Mouse (Mus musculus) stomach, postnatal 0 days (tissue): ENCODE results near the gene Phactr1. TPM values are rescaled to one million over a fixed set of nuclear protein-coding genes. Genes with fewer than 3 reads are reported as not detected.

Experiments used
- ATAC-seq: fragments of 200-750 bp; cut with Nextera tagmentation; 2 replicates; pipeline ENCODE4 v1.8.0; 2017; ENCODE audit not compliant: low FRiP score, low TSS enrichment
- DNase-seq: peaks from one replicate; pipeline ENCODE4 v3.0.0-alpha.2; 2016; ENCODE audit warnings: low spot score
- H3K27ac ChIP-seq: fragments of 300-500 bp; sonication (generic); replicated peaks from 2 replicates; pipeline ENCODE4 v1.5.1; 2014; ENCODE audit warnings: mild to moderate bottlenecking, control low read depth
- H3K27me3 ChIP-seq: fragments of 300-500 bp; sonication (generic); 2 replicates; pipeline ENCODE4 v1.6.1; 2014; ENCODE audit warnings: low read length; ENCODE audit not compliant: control insufficient read depth, insufficient read depth
- H3K36me3 ChIP-seq: fragments of 300-500 bp; sonication (generic); 2 replicates; pipeline ENCODE4 v1.6.1; 2014; ENCODE audit warnings: low read length, mixed read lengths; ENCODE audit not compliant: control insufficient read depth, insufficient read depth
- H3K4me1 ChIP-seq: fragments of 300-500 bp; sonication (generic); replicated peaks from 2 replicates; pipeline ENCODE4 v1.6.1; 2014; ENCODE audit warnings: antibody characterized with exemption; ENCODE audit not compliant: control insufficient read depth, insufficient read depth
- H3K4me2 ChIP-seq: fragments of 300-500 bp; sonication (generic); replicated peaks from 2 replicates; pipeline ENCODE4 v1.6.1; 2014; ENCODE audit warnings: low read depth, mild to moderate bottlenecking, control low read depth, moderate library complexity
- H3K4me3 ChIP-seq: fragments of 300-500 bp; sonication (generic); 2 replicates; pipeline ENCODE4 v1.5.1; 2014; ENCODE audit warnings: low read depth, low read length, control low read depth
- H3K9ac ChIP-seq: fragments of 300-500 bp; sonication (generic); 2 replicates; pipeline ENCODE4 v1.6.1; 2014; ENCODE audit warnings: mild to moderate bottlenecking, low read length, control low read depth, mixed read lengths
- H3K9me3 ChIP-seq: fragments of 300-500 bp; sonication (generic); 2 replicates; pipeline ENCODE4 v1.6.1; 2016; ENCODE audit warnings: low read length; ENCODE audit not compliant: control insufficient read depth
- CTCF ChIP-seq: IDR thresholded peaks from 2 replicates; pipeline ENCODE4 v1.5.1; 2016; ENCODE audit warnings: antibody characterized with exemption, low read depth, mild to moderate bottlenecking, moderate library complexity
- EP300 ChIP-seq: optimal IDR thresholded peaks from 2 replicates; pipeline ENCODE3; 2016; ENCODE audit warnings: antibody characterized with exemption
- WGBS: fragments of 180-500 bp; shearing (Covaris S2); extraction: QIAGEN DNeasy Blood & Tissue Kit; methylation state at CpG from one replicate; pipeline ENCODE4 v1.1.7; 2014; 5-methylcytosine and 5-hydroxymethylcytosine counted together
- polyA plus RNA-seq: library from polyadenylated mRNA; unstranded; fragments of >200 nt; fragmentation: Nextera tagmentation; extraction: Ambion mirVana; gene quantifications from 2 replicates; pipeline ENCODE4 v1.2.1, GENCODE M21; 2015

The Phactr1 gene
- polyA plus RNA-seq, 1 experiment from 2014 or later = 5.6 TPM

DNA sequence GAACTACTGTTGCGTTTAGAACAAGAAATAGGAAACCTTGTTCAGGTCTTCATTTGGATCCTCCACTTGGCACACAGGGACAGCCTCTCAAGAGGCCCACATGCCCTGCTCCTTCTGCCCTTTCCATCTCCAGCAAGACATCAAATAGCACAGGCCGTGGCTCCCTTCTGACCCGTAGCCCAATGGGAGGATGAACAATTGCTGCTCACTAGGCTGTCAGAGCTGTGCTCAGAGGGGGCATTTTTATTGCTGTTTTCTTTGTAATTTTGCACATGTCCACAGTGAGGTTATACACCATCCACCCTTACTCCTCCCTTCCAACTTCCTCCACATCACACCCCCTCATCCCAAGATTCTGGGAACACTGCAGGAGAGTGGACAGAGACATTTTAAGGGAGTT is 269.6 kb downstream of the Phactr1 start:
- Histone ChIP-seq H3K27ac (no peak overlapping the region), H3K4me1 (no peaks in the 10 kb centered on the region), H3K9ac (no peak overlapping the region), H3K36me3 (no peaks in the 10 kb centered on the region), H3K4me2 (no peak overlapping the region), H3K4me3 (no peak overlapping the region), H3K9me3 (no peaks in the 10 kb centered on the region), H3K27me3 (no peaks in the 10 kb centered on the region)
- DNase-seq (no peak), ATAC-seq (no peak)
- TF ChIP-seq CTCF (no peak), EP300 (no peak)
- WGBS = 89% methylated on average over 3 of the region's 3 CpGs

DNA sequence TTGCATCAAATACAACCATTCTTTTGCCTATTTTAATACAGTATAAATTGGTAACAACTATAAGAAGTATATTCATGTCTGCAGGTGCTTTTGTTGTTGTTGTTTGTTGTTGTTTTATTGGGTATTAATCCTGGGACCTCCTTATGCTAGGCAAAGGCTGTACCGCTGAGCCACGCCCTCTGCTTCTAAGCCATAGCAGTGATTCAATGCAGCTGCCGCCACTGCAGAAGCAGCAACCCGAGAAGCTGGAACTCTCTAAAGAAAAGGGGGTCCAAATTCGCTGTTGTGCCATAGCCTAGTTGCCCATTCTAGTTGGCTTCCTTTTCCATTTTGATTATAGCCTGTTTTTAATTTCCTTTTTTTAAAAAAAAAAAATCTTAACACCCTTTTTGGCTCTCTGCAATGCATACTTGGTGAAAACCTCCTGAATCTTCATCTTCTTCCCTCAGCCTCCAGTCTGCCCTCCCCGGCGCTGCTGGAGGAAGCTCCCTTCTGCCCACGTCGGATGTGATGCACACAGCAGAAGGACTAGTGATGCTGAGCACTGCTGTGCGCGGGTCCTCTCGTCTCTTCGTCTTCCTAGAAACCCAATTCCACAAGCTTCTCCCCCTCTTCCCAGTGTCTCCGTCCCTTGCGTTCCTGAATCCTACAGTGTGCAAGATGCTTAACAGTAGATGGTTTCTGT is 271.8 kb downstream of the Phactr1 start:
- Histone ChIP-seq H3K36me3 (no peaks in the 10 kb centered on the region), H3K9me3 (no peaks in the 10 kb centered on the region), H3K9ac (no peak overlapping the region), H3K4me2 (no peak overlapping the region), H3K4me3 (no peak overlapping the region), H3K27ac (no peak overlapping the region), H3K4me1 (no peaks in the 10 kb centered on the region), H3K27me3 (no peaks in the 10 kb centered on the region)
- ATAC-seq = no peak
- WGBS = 71% methylated on average over 15 of the region's 15 CpGs
- TF ChIP-seq EP300 = no peak
- no peak for TF ChIP-seq CTCF
- DNase-seq = no peak

DNA sequence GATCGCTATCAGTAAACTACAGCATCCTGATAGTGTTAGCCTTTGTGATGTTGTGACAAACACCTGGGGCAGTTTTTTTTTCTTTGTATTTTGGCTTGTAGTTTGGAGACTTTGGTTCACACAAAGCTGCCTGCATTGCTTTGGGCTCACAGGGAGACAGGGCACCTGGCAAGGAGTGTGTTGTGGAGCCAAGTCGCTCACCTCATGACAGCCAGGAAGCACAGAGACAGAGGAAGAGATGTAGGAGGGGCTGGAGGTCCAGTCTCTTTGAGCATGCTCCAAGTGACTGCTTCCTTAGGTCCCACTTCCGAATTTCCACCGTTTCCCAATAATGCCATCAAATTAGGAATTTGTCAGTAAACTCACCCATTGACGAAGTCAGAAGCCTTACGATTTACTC is 272.6 kb downstream of the Phactr1 start:
- no peaks in the 10 kb centered on the region for H3K4me1 ChIP-seq
- no peak overlapping the region for H3K27ac ChIP-seq
- no peak overlapping the region for H3K4me3 ChIP-seq
- no peaks in the 10 kb centered on the region for H3K9me3 ChIP-seq
- no peak for ATAC-seq
- WGBS = 95% methylated on average over 6 of the region's 6 CpGs
- H3K27me3 ChIP-seq = no peaks in the 10 kb centered on the region
- TF ChIP-seq CTCF (no peak), EP300 (no peak)
- H3K9ac ChIP-seq = no peak overlapping the region
- no peaks in the 10 kb centered on the region for H3K36me3 ChIP-seq
- no peak overlapping the region for H3K4me2 ChIP-seq
- DNase-seq = no peak

DNA sequence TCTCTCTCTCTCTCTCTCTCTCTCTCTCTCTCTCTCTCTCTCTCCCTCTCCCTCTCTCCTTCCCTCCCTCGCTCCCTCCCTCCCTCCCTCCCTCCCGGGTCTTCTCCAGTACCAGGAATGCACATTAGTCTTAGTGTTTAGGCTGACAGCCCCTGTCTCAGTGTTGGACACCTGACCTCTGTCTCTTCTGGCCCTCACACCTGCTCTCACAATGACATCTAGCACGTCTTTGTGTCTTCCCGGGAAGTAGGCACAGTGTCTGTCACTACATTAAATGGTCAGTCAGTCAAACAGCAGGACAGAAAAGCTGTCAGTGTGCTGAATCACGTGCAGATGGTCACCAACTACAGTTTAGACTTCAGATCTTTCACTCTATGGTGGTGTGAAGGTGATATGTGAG is 273.7 kb downstream of the Phactr1 start:
- Histone ChIP-seq H3K9ac (no peak overlapping the region), H3K4me2 (no peak overlapping the region), H3K4me3 (no peak overlapping the region), H3K9me3 (no peaks in the 10 kb centered on the region), H3K36me3 (no peaks in the 10 kb centered on the region), H3K27ac (no peak overlapping the region), H3K27me3 (no peaks in the 10 kb centered on the region), H3K4me1 (no peaks in the 10 kb centered on the region)
- 58% methylated on average over 5 of the region's 5 CpGs for WGBS
- TF ChIP-seq CTCF (no peak), EP300 (no peak)
- ATAC-seq (no peak), DNase-seq (no peak)

DNA sequence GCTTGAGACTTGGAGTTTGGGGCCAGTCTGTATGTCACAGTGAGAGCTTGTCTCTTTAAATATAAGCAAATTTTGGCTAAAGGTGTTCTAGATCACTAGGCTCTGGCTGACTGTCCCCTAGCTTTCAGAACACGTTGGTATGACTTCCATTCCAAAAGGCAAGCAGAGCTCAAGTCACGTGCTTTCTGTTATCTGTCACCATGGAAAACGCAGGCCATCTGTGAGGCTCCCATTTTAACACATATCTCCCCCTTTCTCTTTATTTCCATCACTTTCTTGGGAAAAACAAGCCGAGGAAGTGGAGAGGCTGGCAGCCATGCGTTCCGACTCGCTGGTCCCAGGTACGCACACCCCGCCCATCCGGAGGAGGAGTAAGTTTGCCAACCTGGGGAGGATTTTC is 275.9 kb downstream of the Phactr1 start:
- H3K4me1 ChIP-seq = no peaks in the 10 kb centered on the region
- H3K27ac ChIP-seq = no peak overlapping the region
- ATAC-seq (no peak), DNase-seq (no peak)
- no peaks in the 10 kb centered on the region for H3K9me3 ChIP-seq
- H3K9ac ChIP-seq = no peak overlapping the region
- H3K4me3 ChIP-seq = no peak overlapping the region
- TF ChIP-seq EP300 = no peak
- TF ChIP-seq CTCF = no peak
- WGBS = 75% methylated on average over 10 of the region's 10 CpGs
- no peak overlapping the region for H3K4me2 ChIP-seq
- H3K27me3 ChIP-seq = no peaks in the 10 kb centered on the region
- no peaks in the 10 kb centered on the region for H3K36me3 ChIP-seq

DNA sequence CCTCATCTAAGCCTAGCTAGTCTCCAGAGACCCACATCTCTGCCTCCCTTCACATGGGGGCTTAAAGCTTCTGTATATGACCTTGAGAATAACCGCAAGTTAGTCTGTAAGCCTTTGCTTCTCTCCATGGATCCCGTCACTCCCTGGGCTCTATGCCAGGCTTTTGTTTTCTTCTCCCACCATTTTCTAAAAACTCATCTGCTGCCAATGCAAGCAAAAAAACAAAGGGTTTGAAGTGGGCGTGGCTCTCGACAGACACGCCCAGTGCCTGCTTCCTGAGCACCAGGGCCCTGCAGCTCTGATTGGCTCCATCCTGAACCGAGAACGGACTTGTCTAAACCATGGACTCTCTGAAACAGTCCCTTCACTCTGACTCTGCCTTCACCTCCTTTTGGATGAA is 277.4 kb downstream of the Phactr1 start:
- TF ChIP-seq CTCF (no peak), EP300 (no peak)
- H3K4me3 ChIP-seq = no peak overlapping the region
- H3K4me1 ChIP-seq = no peaks in the 10 kb centered on the region
- H3K9me3 ChIP-seq = no peaks in the 10 kb centered on the region
- H3K27ac ChIP-seq = no peak overlapping the region
- 47% methylated on average over 7 of the region's 7 CpGs for WGBS
- no peak for ATAC-seq
- H3K9ac ChIP-seq = no peak overlapping the region
- no peaks in the 10 kb centered on the region for H3K27me3 ChIP-seq
- H3K36me3 ChIP-seq = no peaks in the 10 kb centered on the region
- no peak overlapping the region for H3K4me2 ChIP-seq
- no peak for DNase-seq
